Mouse (Mus musculus): ENCODE data around the gene Lrriq1.

- TF ChIP-seq POLR2A (IDR thresholded peaks at IDR 0.05; ENCODE audit: borderline replicate concordance, extremely low read depth, insufficient read depth, insufficient read length, poor library complexity, severe bottlenecking) (no peak), CTCF (IDR thresholded peaks at IDR 0.05; ENCODE audit: borderline replicate concordance, extremely low read depth, insufficient read depth, insufficient read length) (no peak)
These were observed 95.5 kb downstream of the Lrriq1 start for GRCm38 (mm10) chr10:103140609-103141008.
